Mouse (Mus musculus) intestine, embryonic 15.5 days (tissue): ENCODE measurements around the gene 5430427O19Rik. TPM values are rescaled to one million over a fixed set of nuclear protein-coding genes. Genes with fewer than 3 reads are reported as not detected.

ENCODE experiments used
- ATAC-seq: fragments of 200-750 bp; cut with Nextera tagmentation; 2 replicates; pipeline ENCODE4 v1.8.0; 2017; ENCODE audit warnings: moderate TSS enrichment, moderate library complexity
- H3K27ac ChIP-seq: fragments of 300-500 bp; sonication (generic); 2 replicates; pipeline ENCODE4 v1.5.1; 2015; ENCODE audit warnings: mild to moderate bottlenecking, inconsistent platforms
- H3K27me3 ChIP-seq: fragments of 300-500 bp; sonication (generic); replicated peaks from 2 replicates; pipeline ENCODE4 v1.6.1; 2015; ENCODE audit warnings: inconsistent platforms
- H3K36me3 ChIP-seq: fragments of 300-500 bp; sonication (generic); 2 replicates; pipeline ENCODE4 v1.6.1; 2015; ENCODE audit warnings: inconsistent platforms
- H3K4me1 ChIP-seq: fragments of 300-500 bp; sonication (generic); replicated peaks from 2 replicates; pipeline ENCODE4 v1.6.1; 2015; ENCODE audit warnings: inconsistent platforms
- H3K4me2 ChIP-seq: fragments of 300-500 bp; sonication (generic); replicated peaks from 2 replicates; pipeline ENCODE4 v1.6.1; 2015; ENCODE audit warnings: mild to moderate bottlenecking, inconsistent platforms
- H3K4me3 ChIP-seq: fragments of 300-500 bp; sonication (generic); replicated peaks from 2 replicates; pipeline ENCODE4 v1.5.1; 2015; ENCODE audit warnings: inconsistent platforms
- H3K9ac ChIP-seq: fragments of 300-500 bp; sonication (generic); 2 replicates; pipeline ENCODE4 v1.6.1; 2015; ENCODE audit warnings: inconsistent platforms
- H3K9me3 ChIP-seq: fragments of 300-500 bp; sonication (generic); 2 replicates; pipeline ENCODE4 v1.6.1; 2016; ENCODE audit warnings: inconsistent platforms
- WGBS: fragments of 180-500 bp; shearing (Covaris S2); methylation state at CpG from one replicate; pipeline ENCODE4 v1.1.7; 2015; 5-methylcytosine and 5-hydroxymethylcytosine counted together
- polyA plus RNA-seq: library from polyadenylated mRNA; unstranded; fragments of >200 nt; fragmentation: Nextera tagmentation; extraction: Ambion mirVana; gene quantifications from 2 replicates; pipeline ENCODE4 v1.2.1, GENCODE M21; 2015

The 5430427O19Rik gene
- 0.10 and 0.20 TPM in 2 replicates for polyA plus RNA-seq

DNA sequence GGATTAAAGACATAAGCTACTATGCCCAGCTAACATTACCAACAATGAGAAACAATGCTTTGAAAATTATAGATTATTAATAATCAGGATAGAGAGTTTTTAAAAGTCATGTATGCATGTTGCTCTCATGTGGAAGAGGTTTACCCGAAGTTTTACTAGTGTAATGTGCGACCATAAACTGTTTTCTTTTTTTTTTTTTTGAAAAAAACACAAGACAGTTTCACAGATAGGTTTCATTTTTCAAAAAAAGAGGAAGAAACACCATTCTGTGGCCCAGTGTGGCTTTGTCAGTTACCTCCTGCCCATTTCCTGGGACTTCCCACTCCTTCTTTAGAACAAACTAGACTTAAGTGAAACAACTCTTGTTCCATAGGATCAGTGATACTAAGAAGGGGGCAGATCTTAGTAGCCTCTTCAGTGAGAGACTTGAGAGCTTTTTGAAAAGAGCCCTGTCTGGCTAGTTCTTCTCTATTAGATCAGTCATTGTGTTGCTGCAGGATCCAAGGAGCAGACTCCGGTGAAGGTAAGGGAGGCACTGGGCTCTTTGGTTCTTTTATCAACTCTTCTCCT lies at the start of gene 5430427O19Rik:
Gene 5430427O19Rik, plus strand, starts transcription at position 441 of the 570 bp plus-strand sequence.
- no peaks in the 10 kb centered on the region for H3K9me3 ChIP-seq
- H3K4me1 ChIP-seq, result no peaks in the 10 kb centered on the region
- no peak within 1 kb of the TSS for H3K4me2 ChIP-seq
- no peak within 1 kb of the TSS for H3K4me3 ChIP-seq
- WGBS, result 76% methylated on average over 3 of the region's 3 CpGs
- H3K9ac ChIP-seq, result no peak within 1 kb of the TSS
- no peaks in the 10 kb centered on the region for H3K27me3 ChIP-seq
- no peak within 1 kb of the TSS for H3K27ac ChIP-seq
- no peaks in the 10 kb centered on the region for H3K36me3 ChIP-seq
- no peak for ATAC-seq

DNA sequence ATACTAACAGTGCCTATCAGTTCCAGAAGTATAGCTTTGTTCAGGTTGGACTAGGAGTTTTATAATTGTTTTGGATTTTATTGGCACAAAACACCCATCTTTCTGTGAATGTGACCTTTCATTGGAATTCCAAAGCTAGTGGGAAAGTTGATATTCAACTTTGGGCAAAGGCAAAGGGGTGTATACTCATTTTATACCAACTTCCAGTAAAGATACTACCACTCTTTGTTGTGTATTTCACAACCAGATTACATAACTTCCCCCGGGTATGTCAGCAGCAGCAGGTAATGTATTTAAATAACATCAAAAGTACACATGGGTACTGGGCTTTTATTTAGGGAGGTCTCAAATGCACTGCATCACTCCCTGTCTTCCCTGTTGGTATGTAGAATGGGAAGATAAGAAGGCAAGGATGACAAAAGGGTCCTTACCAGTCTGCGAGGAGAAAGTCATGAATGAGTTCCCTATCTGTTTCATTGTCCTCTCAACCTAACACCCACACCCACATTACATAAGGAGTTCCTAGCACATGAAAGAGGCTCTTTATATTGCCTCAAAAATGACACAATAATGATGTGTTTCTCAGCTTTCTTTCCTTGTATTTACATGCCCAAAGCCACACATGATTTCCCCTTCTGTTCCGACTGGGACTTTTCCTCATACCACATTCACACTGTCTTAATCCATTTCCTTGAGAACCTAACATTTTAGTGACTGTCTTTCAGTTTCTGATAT lies 42.3 kb upstream of the 5430427O19Rik start:
- Histone ChIP-seq H3K36me3 (no peaks in the 10 kb centered on the region), H3K27ac (no peak overlapping the region), H3K9me3 (no peaks in the 10 kb centered on the region), H3K4me2 (no peak overlapping the region), H3K4me1 (no peaks in the 10 kb centered on the region), H3K27me3 (no peaks in the 10 kb centered on the region), H3K4me3 (no peak overlapping the region), H3K9ac (no peak overlapping the region)
- 74% methylated on average over 3 of the region's 3 CpGs for WGBS
- ATAC-seq, result no peak

DNA sequence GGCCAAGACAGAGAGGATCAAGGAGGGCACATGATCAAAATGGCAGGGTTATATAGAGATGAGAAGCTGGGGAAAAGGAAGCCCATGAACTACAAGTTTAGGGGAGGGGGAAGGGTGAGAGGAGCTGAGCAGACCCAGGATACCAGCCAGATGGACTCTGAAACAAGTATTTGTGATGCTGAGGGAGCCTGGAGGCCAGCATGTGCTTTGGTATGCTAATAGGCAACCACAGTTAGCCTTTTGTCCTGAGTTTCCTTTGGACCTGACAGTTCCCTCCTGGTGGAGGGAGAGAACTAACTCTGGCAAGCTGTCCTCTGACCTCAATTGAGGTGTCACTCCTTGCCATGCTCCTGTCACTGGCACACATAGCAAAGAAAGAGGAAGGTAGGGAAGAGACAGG lies 41.2 kb upstream of the 5430427O19Rik start:
- Histone ChIP-seq H3K9ac (no peak overlapping the region), H3K9me3 (no peaks in the 10 kb centered on the region), H3K27me3 (no peaks in the 10 kb centered on the region), H3K4me1 (no peaks in the 10 kb centered on the region), H3K4me2 (no peak overlapping the region), H3K36me3 (no peaks in the 10 kb centered on the region), H3K4me3 (no peak overlapping the region), H3K27ac (no peak overlapping the region)
- ATAC-seq, result no peak

DNA sequence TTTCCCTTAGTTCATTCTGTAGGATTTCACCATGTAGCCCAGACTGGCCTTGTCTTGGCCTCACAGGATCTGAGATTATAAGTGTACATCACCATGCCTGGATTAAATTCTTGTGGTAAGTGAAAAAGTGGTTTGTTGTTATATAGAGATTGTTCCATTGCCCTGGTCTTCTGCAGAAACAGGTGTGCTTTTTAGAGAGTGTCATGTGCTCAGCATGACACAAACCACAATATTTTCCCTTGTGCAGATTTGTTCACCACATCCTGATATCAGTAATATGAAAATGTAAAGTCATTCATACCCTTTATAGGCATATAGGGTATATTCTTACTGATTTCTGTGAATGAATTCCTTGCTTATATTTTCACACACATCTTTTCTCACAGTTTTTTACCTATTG lies 31.0 kb upstream of the 5430427O19Rik start:
- no peaks in the 10 kb centered on the region for H3K36me3 ChIP-seq
- no peaks in the 10 kb centered on the region for H3K9me3 ChIP-seq
- no peak overlapping the region for H3K4me3 ChIP-seq
- no peak overlapping the region for H3K27ac ChIP-seq
- no peak overlapping the region for H3K9ac ChIP-seq
- H3K4me1 ChIP-seq, result no peaks in the 10 kb centered on the region
- no peak overlapping the region for H3K4me2 ChIP-seq
- ATAC-seq, result no peak
- no peaks in the 10 kb centered on the region for H3K27me3 ChIP-seq

DNA sequence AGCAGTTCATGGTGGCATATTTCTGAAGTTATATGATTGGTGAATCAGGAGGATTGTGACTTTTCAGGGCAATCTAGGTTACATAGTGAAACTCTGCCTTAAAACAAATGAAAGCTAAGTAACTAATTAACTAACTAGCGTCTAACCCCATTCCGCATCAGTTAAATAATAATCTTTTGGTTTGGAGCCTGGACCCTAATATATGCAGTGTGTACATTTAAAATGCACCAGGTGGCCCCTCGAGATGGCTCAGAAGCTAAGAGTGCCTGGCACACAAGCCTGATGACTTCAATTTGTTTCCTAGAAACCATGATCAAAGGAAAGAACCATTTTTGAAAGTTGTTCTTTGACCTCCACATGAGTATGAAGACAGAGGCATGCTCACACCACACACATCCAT lies 14.2 kb upstream of the 5430427O19Rik start:
- ATAC-seq, result peak; percentile 62
- Histone ChIP-seq H3K4me3 (no peak overlapping the region), H3K27me3 (no peaks in the 10 kb centered on the region), H3K9ac (no peak overlapping the region), H3K27ac (no peak overlapping the region), H3K9me3 (no peaks in the 10 kb centered on the region), H3K4me1 (no peaks in the 10 kb centered on the region), H3K36me3 (no peaks in the 10 kb centered on the region), H3K4me2 (no peak overlapping the region)
- WGBS, result 49% methylated on average over 3 of the region's 3 CpGs

DNA sequence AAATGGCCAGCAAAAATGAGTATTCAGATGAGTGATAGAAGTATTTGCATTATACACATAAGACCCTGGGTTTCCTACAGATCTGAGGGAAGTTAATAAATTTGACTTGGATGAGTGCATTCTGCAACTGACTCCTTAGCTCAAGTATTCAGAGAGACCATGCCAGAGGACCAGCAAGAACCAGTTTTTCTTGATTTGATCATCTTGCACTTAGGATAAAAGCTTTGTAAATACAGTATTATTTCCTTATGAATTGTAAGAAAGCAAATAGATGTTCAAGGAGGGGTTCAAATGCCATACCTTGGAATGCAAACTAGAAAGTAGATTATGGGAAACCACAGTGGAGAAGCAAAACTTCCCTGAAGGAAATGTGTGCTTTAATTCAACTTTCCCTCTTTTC lies 13.0 kb upstream of the 5430427O19Rik start:
- no peak for ATAC-seq
- H3K36me3 ChIP-seq, result no peaks in the 10 kb centered on the region
- H3K4me2 ChIP-seq, result no peak overlapping the region
- no peaks in the 10 kb centered on the region for H3K4me1 ChIP-seq
- H3K27me3 ChIP-seq, result no peaks in the 10 kb centered on the region
- no peaks in the 10 kb centered on the region for H3K9me3 ChIP-seq
- no peak overlapping the region for H3K27ac ChIP-seq
- no peak overlapping the region for H3K9ac ChIP-seq
- H3K4me3 ChIP-seq, result no peak overlapping the region

DNA sequence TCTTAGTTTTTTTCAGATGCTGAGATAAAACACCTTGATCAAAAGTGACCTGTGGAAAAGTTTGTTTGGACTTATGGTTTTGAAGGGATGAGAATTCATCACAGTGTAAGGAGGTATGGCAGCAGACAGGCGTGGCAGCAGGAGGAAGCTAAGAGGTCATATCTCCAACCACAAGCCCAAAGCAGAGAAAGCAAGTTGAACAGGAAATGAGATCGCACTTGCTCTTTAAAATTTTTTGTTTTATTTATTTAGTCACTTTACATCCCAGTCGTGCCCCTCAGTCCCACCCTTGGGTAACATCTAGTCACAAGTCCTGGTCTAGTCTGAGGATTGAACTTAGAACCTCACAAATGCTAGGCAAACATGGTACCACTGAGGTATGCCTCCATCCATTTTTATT lies 2.1 kb upstream of the 5430427O19Rik start:
- Histone ChIP-seq H3K36me3 (no peaks in the 10 kb centered on the region), H3K27ac (no peak overlapping the region), H3K9ac (no peak overlapping the region), H3K4me3 (no peak overlapping the region), H3K9me3 (no peaks in the 10 kb centered on the region), H3K27me3 (no peaks in the 10 kb centered on the region), H3K4me2 (no peak overlapping the region), H3K4me1 (no peaks in the 10 kb centered on the region)
- WGBS, result 61% methylated on average over 3 of the region's 3 CpGs
- ATAC-seq, result no peak

DNA sequence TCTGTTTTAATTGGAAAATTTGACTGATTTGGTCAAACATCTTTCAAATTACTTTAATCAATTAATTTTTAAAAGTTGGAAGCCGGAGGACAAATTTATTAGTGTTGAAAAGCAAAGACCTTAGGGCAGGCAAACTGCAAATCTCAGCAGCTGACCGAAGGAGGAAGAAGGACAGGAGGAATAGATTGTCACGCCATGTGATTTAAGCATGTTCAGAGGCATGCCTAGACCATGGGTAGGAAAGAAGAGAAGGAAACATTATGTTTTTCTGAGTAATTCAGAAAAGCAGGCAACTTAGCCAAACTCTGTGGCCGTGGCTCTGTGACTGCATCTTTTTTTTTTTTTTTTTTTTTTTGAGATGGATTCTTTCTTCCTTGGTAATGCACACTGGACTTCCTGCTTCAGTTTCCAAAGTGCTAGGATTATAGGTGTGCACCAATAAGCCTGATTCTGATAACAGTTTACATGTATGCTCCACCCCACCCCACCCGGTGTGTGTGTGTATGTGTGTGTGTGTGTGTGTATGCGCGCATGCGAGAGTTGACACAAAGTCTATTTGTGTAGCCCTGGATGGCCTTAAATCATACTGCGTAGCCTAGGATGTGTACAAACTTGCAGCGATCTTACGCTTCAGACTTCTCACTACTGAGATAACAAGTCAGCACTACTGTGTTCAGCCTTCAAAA lies 1.4 kb downstream of the 5430427O19Rik start:
- Histone ChIP-seq H3K4me2 (no peak overlapping the region), H3K27ac (no peak overlapping the region), H3K36me3 (no peaks in the 10 kb centered on the region), H3K9ac (no peak overlapping the region), H3K4me1 (no peaks in the 10 kb centered on the region), H3K9me3 (no peaks in the 10 kb centered on the region), H3K27me3 (no peaks in the 10 kb centered on the region), H3K4me3 (no peak overlapping the region)
- 87% methylated on average over 11 of the region's 11 CpGs for WGBS
- ATAC-seq, result no peak

DNA sequence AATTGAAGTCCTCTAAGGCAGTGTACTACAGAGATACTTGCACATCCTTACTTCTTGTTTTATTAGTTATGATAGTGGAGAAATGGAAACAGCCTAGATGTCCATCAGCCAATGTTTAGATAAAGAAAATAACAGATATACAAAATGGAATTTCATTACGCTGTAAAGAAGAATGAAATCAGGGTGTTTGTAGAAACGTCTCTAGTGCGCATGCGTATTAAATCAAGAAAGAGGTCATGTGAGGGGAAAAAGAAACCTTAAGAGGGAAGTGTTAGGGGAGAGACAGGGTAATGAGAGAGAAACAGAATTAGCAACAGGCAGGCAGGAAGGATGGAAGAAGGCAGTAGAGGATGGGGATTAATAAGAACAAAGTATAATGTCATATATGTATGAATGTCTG lies 4.2 kb downstream of the 5430427O19Rik start:
- H3K4me2 ChIP-seq, result no peak overlapping the region
- no peaks in the 10 kb centered on the region for H3K9me3 ChIP-seq
- no peak overlapping the region for H3K27ac ChIP-seq
- no peak for ATAC-seq
- H3K4me3 ChIP-seq, result no peak overlapping the region
- no peak overlapping the region for H3K9ac ChIP-seq
- H3K4me1 ChIP-seq, result no peaks in the 10 kb centered on the region
- 74% methylated on average over 4 of the region's 4 CpGs for WGBS
- no peaks in the 10 kb centered on the region for H3K27me3 ChIP-seq
- no peaks in the 10 kb centered on the region for H3K36me3 ChIP-seq

DNA sequence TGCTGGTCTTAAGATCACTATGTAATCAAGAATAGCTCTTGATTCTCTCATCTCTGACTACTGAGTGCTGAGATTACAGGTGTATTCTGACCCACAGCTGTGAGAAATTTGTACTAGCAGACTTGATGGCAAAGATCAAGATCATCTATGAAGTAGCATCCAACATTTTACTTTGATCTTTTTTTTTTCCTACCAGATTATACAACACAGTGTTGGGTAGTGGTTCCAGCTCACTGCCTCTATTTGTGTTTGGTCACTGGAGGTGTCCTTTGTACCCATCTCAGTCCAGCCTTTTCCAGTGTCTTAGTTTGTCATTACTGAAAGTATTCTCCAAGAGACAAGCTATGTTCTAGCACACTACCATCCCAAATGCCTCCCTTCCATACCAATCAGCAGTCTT lies 5.8 kb downstream of the 5430427O19Rik start:
- no peak for ATAC-seq
- no peaks in the 10 kb centered on the region for H3K4me1 ChIP-seq
- H3K9ac ChIP-seq, result no peak overlapping the region
- H3K27ac ChIP-seq, result no peak overlapping the region
- H3K4me2 ChIP-seq, result no peak overlapping the region
- H3K4me3 ChIP-seq, result no peak overlapping the region
- H3K36me3 ChIP-seq, result no peaks in the 10 kb centered on the region
- no peaks in the 10 kb centered on the region for H3K27me3 ChIP-seq
- no peaks in the 10 kb centered on the region for H3K9me3 ChIP-seq

DNA sequence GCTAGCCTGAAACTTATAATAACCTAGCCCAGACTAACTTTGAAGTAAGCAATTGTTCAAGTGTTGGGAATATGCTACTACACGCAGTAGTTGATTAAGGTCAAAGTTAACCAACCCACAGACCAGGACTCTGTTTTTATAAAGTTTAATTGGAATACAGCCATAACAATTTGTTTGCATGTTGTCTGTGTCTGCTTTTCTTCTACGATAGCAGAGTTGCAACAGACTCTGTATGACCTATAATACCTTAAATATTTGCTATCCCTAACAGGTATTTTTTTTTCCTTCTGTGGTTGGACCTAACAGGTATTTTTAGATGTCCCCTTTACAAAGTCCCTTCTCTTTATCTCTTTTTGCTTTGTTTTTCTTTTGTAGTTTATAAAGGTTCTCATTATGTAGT lies 7.6 kb downstream of the 5430427O19Rik start:
- H3K4me2 ChIP-seq, result no peak overlapping the region
- no peaks in the 10 kb centered on the region for H3K36me3 ChIP-seq
- no peak overlapping the region for H3K9ac ChIP-seq
- no peaks in the 10 kb centered on the region for H3K9me3 ChIP-seq
- no peak overlapping the region for H3K27ac ChIP-seq
- 0 out of 2 replicates have a peak, but pooled peaks have one; percentile 10 for ATAC-seq
- no peaks in the 10 kb centered on the region for H3K4me1 ChIP-seq
- no peaks in the 10 kb centered on the region for H3K27me3 ChIP-seq
- no peak overlapping the region for H3K4me3 ChIP-seq
- WGBS, result 70% methylated on average over 2 of the region's 2 CpGs

DNA sequence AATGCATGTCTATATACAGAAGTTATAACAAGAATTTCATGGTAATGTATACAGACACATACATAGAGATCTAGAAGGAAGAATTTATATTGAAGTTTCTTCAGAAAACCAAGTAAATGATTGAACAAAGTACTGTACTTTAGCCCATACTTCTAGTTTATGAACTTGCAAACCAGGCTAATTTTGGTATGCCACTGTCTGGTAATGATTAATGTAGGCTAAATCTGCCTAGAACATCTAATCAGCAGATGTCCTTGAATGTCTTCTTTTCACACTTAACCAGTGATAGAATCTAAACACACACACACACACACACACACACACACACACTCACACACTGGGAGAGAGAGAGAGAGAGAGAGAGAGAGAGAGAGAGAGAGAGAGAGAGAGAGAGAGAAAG lies 8.1 kb downstream of the 5430427O19Rik start:
- H3K4me1 ChIP-seq, result no peaks in the 10 kb centered on the region
- ATAC-seq, result peak; percentile 83
- H3K4me2 ChIP-seq, result no peak overlapping the region
- H3K27me3 ChIP-seq, result no peaks in the 10 kb centered on the region
- H3K4me3 ChIP-seq, result no peak overlapping the region
- no peak overlapping the region for H3K27ac ChIP-seq
- no peaks in the 10 kb centered on the region for H3K36me3 ChIP-seq
- H3K9ac ChIP-seq, result no peak overlapping the region
- no peaks in the 10 kb centered on the region for H3K9me3 ChIP-seq
